Mouse (Mus musculus) forebrain, embryonic 10.5 days (tissue): ENCODE data around the gene Napa. TPM values are rescaled to one million over a fixed set of nuclear protein-coding genes. Genes with fewer than 3 reads are reported as not detected.
A peak's percentile ranks its signal among the peaks of the same experiment; 100 is the strongest.

Experiments used
- DNase-seq: peaks from one replicate; pipeline ENCODE4 v3.0.0-alpha.2; 2017; ENCODE audit warnings: low spot score; ENCODE audit errors: extremely low spot score
- H3K27ac ChIP-seq: fragments of 300-500 bp; sonication (generic); 2 replicates; pipeline ENCODE4 v1.5.1; 2016; ENCODE audit warnings: mild to moderate bottlenecking
- H3K27me3 ChIP-seq: fragments of 300-500 bp; sonication (generic); 2 replicates; pipeline ENCODE4 v1.6.1; 2016; ENCODE audit warnings: mild to moderate bottlenecking; ENCODE audit not compliant: poor library complexity, severe bottlenecking
- H3K36me3 ChIP-seq: fragments of 300-500 bp; sonication (generic); replicated peaks from 2 replicates; pipeline ENCODE4 v1.6.1; 2016; ENCODE audit warnings: mild to moderate bottlenecking, moderate library complexity
- H3K4me1 ChIP-seq: fragments of 300-500 bp; sonication (generic); 2 replicates; pipeline ENCODE4 v1.6.1; 2016
- H3K4me3 ChIP-seq: fragments of 300-500 bp; sonication (generic); 2 replicates; pipeline ENCODE4 v1.5.1; 2016; ENCODE audit warnings: mild to moderate bottlenecking, moderate library complexity
- H3K9me3 ChIP-seq: fragments of 300-500 bp; sonication (generic); 2 replicates; pipeline ENCODE4 v1.6.1; 2016; ENCODE audit warnings: mild to moderate bottlenecking, moderate library complexity
- WGBS: fragments of 180-500 bp; shearing (Covaris S2); methylation state at CpG from one replicate; pipeline ENCODE4 v1.1.7; 2016; 5-methylcytosine and 5-hydroxymethylcytosine counted together
- polyA plus RNA-seq: library from polyadenylated mRNA; unstranded; fragments of >200 nt; fragmentation: Nextera tagmentation; extraction: Ambion mirVana; gene quantifications from 2 replicates; pipeline ENCODE4 v1.2.1, GENCODE M21; 2016

The Napa gene
- polyA plus RNA-seq, 1 experiment from 2014 or later: 171 TPM

DNA sequence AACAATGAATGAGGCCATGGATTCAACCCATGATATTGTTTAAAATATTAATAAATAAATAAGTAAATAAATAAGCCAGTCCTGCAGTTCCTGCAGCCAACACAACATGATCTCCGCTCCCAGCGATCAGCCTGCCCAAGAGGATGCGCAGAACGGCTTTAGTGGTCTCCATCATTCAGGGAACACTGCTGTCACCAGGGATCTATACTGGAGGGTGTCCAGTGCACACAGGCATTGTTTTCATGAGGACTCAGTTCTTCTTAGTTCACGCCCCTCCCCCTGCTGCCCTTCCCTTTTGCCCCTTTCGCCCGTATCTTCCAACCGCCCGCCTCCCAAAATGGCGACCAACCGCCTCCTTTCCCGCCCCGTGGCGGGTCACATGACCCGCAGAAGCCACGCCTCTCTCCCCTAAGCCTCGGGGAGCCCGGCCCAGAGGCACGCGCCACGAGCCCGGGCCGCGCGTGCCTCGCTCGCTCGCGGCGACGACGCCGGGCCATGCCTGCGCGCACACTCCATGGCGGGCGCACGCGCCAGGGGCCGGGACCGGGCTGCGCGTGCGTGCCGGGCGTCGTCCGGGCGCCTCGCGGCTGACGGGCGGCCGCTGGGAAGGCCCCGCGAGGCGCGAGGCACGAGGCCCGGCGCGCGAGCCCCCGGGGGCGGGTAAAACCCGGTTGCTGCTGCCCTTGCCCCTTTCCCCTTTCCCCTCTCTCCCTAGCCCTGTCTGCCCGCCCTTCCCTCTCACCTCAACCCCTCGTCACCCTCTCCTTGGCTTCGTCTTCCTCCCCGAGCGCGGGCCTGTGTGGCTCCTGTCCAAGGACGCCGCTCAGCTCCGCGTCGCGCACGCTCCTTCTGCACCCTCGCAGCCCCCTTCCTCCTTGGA is 36.8 kb upstream of the Napa start, which contains the start of gene Zfp541:
TSS of gene Zfp541 (plus strand) at position 596 of the 880 bp plus-strand sequence.
- 55% methylated on average over 80 of the region's 80 CpGs for WGBS
- H3K36me3 ChIP-seq: no peaks in the 10 kb centered on the region
- peak within 1 kb of the TSS; percentile 27; the same call in 1 of the 2 replicates for H3K4me3 ChIP-seq

DNA sequence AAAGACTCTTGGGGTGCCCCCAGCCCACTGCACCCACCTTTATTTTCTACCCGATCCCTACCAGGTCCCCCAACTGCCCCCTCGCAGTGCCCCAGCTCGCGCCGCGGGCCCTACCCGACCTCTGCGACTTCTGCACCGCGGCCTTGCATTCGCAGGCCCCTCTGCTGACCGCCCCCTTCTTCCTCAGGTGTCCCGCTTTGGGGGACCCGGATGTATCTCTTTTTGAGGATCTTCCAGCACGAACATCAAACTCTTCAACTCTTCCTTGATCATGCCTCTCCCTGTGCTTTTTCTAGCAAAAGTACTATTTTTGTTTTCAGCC is 36.2 kb upstream of the Napa start:
- Histone ChIP-seq H3K36me3 (no peaks in the 10 kb centered on the region), H3K4me1 (0 out of 2 replicates have a peak, but pooled peaks cover 5% of the 10 kb centered on the region), H3K9me3 (peaks cover 19% of the 10 kb centered on the region), H3K27ac (no peak overlapping the region), H3K4me3 (0 out of 2 replicates have a peak overlapping the region, but pooled peaks have one; percentile 27), H3K27me3 (peaks cover 36% of the 10 kb centered on the region)
- no peak for DNase-seq
- WGBS: 75% methylated on average over 15 of the region's 15 CpGs

More for the DNA sequence above, 36.8 kb upstream of the Napa start, which contains the start of gene Zfp541:
- Histone ChIP-seq H3K9me3 (peaks cover 19% of the 10 kb centered on the region), H3K27ac (no peak within 1 kb of the TSS), H3K27me3 (peaks cover 36% of the 10 kb centered on the region), H3K4me1 (0 out of 2 replicates have a peak, but pooled peaks cover 5% of the 10 kb centered on the region)
- DNase-seq: no peak

- no peak overlapping the region for H3K4me3 ChIP-seq
- 0 out of 2 replicates have a peak, but pooled peaks cover 5% of the 10 kb centered on the region for H3K4me1 ChIP-seq
- H3K36me3 ChIP-seq: no peaks in the 10 kb centered on the region
- DNase-seq: no peak
- H3K27me3 ChIP-seq: peaks cover 36% of the 10 kb centered on the region
- WGBS: 31% methylated on average over 4 of the region's 4 CpGs
- H3K27ac ChIP-seq: no peak overlapping the region
- H3K9me3 ChIP-seq: peaks cover 19% of the 10 kb centered on the region
Observed at GRCm38 (mm10) chr7:16063490-16063889, 34.8 kb upstream of the Napa start.

DNA sequence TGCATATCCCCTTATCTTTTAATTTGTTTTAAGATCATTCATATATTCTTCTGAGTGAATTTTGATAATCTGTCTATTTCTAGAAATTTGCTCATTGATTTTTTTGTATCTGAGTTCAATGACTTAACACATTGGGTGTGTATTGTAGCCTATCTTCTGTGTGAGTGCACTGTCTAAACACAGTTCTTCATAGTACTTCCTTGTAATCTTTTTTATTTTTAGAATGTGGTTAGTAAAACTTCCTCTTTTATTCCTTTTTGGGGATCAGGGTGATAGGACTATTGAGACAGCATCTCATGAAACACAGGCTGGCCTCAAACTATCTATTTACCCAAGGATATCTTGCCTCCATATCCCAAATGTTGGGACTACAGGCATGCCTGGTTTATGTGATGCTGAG is 27.4 kb upstream of the Napa start:
- H3K9me3 ChIP-seq: no peaks in the 10 kb centered on the region

GRCm38 (mm10) chr7:16071906-16072305 is 26.4 kb upstream of the Napa start:
- Histone ChIP-seq H3K4me1 (no peaks in the 10 kb centered on the region), H3K9me3 (no peaks in the 10 kb centered on the region), H3K4me3 (no peak overlapping the region), H3K36me3 (no peaks in the 10 kb centered on the region), H3K27ac (no peak overlapping the region), H3K27me3 (no peaks in the 10 kb centered on the region)
- WGBS: 88% methylated on average over 6 of the region's 6 CpGs
- DNase-seq: no peak

More for the DNA sequence above, 27.4 kb upstream of the Napa start:
- Histone ChIP-seq H3K36me3 (no peaks in the 10 kb centered on the region), H3K27ac (no peak overlapping the region), H3K4me1 (no peaks in the 10 kb centered on the region), H3K27me3 (no peaks in the 10 kb centered on the region), H3K4me3 (no peak overlapping the region)
- DNase-seq: no peak

GRCm38 (mm10) chr7:16079947-16080346 is 18.3 kb upstream of the Napa start:
- no peak overlapping the region for H3K4me3 ChIP-seq
- DNase-seq: no peak
- WGBS: 67% methylated on average over 1 of the region's 1 CpGs
- no peaks in the 10 kb centered on the region for H3K4me1 ChIP-seq
- no peaks in the 10 kb centered on the region for H3K36me3 ChIP-seq
- H3K27me3 ChIP-seq: no peaks in the 10 kb centered on the region
- no peak overlapping the region for H3K27ac ChIP-seq
- H3K9me3 ChIP-seq: no peaks in the 10 kb centered on the region

DNA sequence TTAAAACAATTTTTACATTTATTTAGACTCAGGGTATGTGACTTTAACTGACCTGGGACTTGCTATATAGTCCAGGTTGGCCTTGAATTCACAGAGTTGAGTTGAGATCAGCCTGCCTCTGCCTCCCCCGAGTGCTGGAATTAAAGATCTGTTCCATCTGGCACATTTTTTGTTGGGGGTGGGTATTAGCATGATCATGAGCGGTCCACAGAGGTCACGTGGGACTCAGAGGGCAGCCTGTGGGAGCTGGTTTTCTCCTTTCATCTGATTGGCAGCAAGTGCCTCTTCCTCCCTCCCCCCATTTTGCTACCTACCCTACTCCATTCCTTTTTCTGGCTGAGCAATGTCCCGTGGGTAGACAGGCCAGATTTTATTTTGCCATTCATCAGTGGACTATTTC is 17.7 kb upstream of the Napa start:
- DNase-seq: no peak
- Histone ChIP-seq H3K36me3 (no peaks in the 10 kb centered on the region), H3K9me3 (no peaks in the 10 kb centered on the region), H3K4me3 (no peak overlapping the region), H3K27ac (no peak overlapping the region), H3K4me1 (no peaks in the 10 kb centered on the region), H3K27me3 (no peaks in the 10 kb centered on the region)
- 71% methylated on average over 4 of the region's 4 CpGs for WGBS

DNA sequence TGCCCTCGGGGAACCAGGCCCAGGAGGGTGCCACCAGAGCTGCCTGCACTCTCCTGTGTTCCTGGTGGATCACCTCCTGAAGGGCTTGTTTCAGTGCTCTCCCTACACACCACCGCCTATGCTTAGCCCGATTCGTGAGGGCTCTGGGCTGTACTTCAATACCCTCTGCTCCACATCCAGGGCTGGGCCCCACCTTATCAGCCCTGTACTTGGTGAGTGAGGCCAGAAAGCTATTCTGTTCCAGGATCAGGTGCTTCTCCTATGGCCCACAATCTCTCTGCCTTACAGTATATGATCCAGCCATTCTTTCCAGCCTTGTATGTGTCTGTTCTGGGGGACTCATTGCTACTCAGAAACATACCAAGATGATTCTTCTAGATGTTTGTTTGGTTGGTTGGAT is 14.9 kb upstream of the Napa start:
- 56% methylated on average over 4 of the region's 4 CpGs for WGBS
- DNase-seq: no peak
- Histone ChIP-seq H3K27ac (no peak overlapping the region), H3K27me3 (no peaks in the 10 kb centered on the region), H3K4me1 (no peaks in the 10 kb centered on the region), H3K4me3 (no peak overlapping the region), H3K9me3 (no peaks in the 10 kb centered on the region), H3K36me3 (no peaks in the 10 kb centered on the region)

DNA sequence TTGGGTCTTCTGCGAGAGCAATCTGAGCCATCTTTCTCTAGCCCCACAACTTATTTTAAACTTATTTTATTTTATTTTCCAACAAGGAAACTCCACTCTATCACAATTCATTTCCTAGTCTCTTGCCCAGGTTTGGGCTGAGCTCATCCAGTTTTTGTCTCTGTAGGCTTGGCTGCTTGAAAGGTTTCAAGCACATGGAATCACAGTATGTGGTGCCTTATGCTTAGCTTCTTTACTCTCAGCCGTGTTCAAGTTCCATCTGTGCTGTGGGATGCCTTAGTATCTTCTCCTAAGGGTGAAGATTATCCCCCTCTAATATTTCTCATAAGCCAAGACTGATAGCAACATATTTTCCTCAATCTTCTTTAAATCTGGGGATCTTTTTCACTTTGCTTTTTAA is 10.7 kb upstream of the Napa start:
- no peaks in the 10 kb centered on the region for H3K4me1 ChIP-seq
- H3K4me3 ChIP-seq: no peak overlapping the region
- H3K36me3 ChIP-seq: no peaks in the 10 kb centered on the region
- no peak overlapping the region for H3K27ac ChIP-seq
- 85% methylated on average over 2 of the region's 2 CpGs for WGBS
- H3K9me3 ChIP-seq: no peaks in the 10 kb centered on the region
- no peaks in the 10 kb centered on the region for H3K27me3 ChIP-seq
- DNase-seq: no peak

DNA sequence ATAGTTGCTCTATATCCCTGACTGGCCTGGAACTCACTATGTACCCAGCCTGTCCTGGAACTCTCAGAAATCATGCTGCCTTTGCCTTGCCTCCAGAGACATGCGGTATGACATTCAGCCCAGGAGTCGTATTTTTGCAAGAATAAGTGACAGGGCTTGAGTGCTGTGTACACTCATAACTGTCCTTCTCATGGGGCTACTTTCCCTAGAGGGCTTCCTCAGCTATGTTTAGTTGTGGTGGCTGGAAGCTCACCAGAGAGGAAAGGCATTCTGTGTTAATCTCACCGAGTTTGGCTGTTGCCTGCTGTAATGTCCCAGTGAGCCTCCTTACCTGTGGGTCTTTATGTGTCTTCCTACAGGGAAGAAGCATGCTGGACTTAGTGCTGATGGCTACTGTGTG is 3.7 kb upstream of the Napa start:
- 68% methylated on average over 3 of the region's 3 CpGs for WGBS
- H3K4me1 ChIP-seq: peaks cover 16% of the 10 kb centered on the region
- no peak overlapping the region for H3K4me3 ChIP-seq
- no peak for DNase-seq
- H3K36me3 ChIP-seq: no peaks in the 10 kb centered on the region
- H3K27me3 ChIP-seq: no peaks in the 10 kb centered on the region
- H3K27ac ChIP-seq: no peak overlapping the region
- H3K9me3 ChIP-seq: no peaks in the 10 kb centered on the region

GRCm38 (mm10) chr7:16099901-16100300 is 1.6 kb downstream of the Napa start:
- peaks cover 44% of the 10 kb centered on the region for H3K36me3 ChIP-seq
- no peak for DNase-seq
- no peaks in the 10 kb centered on the region for H3K27me3 ChIP-seq
- peak overlapping the region; percentile 98 for H3K4me3 ChIP-seq
- WGBS: 90% methylated on average over 4 of the region's 4 CpGs
- H3K27ac ChIP-seq: no peak overlapping the region
- peaks cover 36% of the 10 kb centered on the region for H3K4me1 ChIP-seq
- H3K9me3 ChIP-seq: no peaks in the 10 kb centered on the region

- peaks cover 52% of the 10 kb centered on the region for H3K36me3 ChIP-seq
- WGBS: 84% methylated on average over 7 of the region's 7 CpGs
Observed at GRCm38 (mm10) chr7:16101081-16101480, 2.8 kb downstream of the Napa start.

DNA sequence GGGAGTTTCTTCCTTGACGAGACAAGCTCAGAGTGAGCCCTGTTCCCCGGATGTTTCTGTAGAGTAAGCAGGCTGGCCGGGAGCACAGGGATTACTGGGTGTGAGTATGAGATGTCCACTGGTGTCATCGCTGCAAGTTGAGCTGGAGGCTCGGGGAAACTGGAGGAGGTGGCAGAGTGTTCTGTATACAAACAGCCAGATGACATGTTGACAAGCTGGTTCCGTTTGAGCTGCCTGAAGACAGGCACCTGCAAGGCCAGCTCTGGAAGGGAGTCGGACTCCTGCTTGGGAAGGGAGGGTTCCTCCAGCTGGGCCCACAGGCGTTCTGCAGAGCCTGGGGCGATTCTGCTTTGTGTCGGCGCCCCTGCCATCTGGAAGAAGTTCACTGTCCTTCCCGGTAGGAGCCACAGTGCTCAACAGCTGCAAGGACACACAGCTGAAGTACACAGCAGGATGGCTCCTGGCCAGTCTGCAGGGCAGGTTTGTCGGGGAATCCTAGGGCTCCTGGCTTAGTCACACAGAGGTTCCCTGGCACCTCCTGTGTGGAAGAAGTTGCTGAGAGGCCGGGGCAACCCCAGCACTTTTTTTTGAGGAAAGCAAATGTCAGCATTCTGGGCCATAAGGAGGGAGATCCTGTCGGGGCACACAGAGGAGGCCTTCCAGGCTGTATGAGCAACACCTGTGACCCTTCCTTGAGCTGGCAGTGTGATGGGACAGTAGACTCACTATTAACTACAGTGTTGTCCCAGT is 3.6 kb downstream of the Napa start:
- Histone ChIP-seq H3K27ac (no peak overlapping the region), H3K4me1 (peaks cover 36% of the 10 kb centered on the region), H3K27me3 (no peaks in the 10 kb centered on the region), H3K9me3 (no peaks in the 10 kb centered on the region), H3K4me3 (no peak overlapping the region), H3K36me3 (peaks cover 52% of the 10 kb centered on the region)
- no peak for DNase-seq
- WGBS: 86% methylated on average over 15 of the region's 15 CpGs

More at GRCm38 (mm10) chr7:16101081-16101480, 2.8 kb downstream of the Napa start:
- DNase-seq: no peak
- no peaks in the 10 kb centered on the region for H3K9me3 ChIP-seq
- H3K27ac ChIP-seq: no peak overlapping the region
- H3K27me3 ChIP-seq: no peaks in the 10 kb centered on the region
- no peak overlapping the region for H3K4me3 ChIP-seq
- peaks cover 36% of the 10 kb centered on the region for H3K4me1 ChIP-seq
